Mouse (Mus musculus) CD8-positive naive resting alpha-beta T cell, adult 2 months (primary cell): ENCODE data around the gene Usf3.
A peak's percentile ranks its signal among the peaks of the same experiment; 100 is the strongest.

Source experiments
- DNase-seq, 2 experiments: peaks; one replicate each; pipeline ENCODE4 v3.0.0; 2022; ENCODE audit warnings: low read depth in 2 of 2, low spot score in 2 of 2

Usf3 gene

DNA sequence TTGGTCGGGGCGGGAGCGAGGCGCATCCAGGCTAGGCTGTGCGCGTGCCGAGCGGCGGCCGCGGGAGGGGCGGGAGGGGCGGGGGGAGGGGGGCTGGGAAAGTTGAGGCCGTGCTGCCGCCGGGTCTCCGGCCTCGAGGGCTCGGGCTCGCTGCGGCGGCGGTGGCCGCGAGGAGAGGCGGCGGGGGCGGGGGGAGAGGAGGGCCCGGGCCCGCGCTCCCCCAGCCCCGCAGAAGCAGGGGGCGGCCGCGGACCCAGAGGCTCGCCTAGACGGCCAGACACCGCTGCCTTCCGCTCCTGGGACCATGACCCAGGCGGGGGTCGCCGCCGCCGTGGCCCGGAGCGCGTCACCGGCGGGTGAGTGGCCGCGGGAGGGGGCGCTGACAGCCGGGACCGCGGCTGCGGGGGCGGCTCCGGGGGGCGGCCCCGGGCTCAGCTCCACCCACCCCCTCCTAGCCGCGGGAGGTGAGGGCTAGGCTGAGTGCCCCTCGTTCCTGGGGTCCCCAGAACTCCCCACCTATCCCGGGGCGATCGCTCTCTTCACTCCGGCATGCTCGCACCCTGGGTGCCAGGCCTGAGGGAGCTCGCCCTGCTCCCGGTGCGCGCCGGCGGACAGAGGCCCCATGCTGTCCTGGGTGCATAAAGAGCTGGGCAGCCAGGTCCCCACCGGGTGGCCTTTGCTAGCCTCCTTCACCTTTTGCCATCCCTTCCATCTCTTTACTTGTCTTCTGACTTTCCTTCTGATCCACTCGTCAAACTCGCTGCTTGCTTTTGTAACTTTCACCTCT is at the start of gene Usf3:
Gene Usf3 (plus strand): TSS at position 92 of the 787 bp plus-strand sequence.
- DNase-seq, result peak; percentile 36 to 50

DNA sequence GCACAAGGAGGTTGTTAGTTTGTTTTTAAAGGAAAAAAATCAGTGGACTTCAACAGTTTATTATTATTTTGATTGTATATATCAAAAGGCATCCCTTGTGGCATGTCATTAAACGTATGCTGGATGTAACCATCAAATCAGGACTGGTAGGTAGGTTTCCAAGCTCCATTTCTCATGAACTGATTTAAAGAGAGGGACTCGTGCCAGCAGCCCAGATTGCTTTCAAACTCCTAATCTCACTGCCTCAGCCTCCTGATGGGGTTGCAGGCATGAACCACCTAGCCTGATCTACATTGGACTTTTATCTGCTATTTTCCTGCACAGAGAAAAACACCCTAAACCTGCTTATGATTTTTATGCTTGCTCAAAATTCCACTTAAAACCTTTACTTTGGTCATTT is 49.3 kb upstream of the Usf3 start:
- no peak for DNase-seq

DNA sequence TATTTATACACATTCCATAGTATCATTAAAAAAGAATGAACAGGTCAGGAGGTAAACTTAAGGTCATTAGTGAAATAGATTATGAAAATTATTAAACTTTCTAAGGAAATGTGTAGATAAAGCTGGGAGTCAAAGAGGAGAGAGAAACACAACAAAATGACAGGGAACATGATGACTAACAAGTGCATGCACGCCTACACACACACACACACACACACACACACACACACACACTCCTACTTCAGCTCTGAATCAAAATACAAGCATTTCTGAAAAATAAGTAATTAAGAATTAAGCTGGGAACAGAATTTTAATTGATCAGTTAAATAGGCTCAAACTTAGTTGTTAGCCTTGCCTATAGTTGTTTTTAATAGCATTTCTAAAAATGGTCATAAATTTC is 48.3 kb upstream of the Usf3 start:
- DNase-seq, result no peak

DNA sequence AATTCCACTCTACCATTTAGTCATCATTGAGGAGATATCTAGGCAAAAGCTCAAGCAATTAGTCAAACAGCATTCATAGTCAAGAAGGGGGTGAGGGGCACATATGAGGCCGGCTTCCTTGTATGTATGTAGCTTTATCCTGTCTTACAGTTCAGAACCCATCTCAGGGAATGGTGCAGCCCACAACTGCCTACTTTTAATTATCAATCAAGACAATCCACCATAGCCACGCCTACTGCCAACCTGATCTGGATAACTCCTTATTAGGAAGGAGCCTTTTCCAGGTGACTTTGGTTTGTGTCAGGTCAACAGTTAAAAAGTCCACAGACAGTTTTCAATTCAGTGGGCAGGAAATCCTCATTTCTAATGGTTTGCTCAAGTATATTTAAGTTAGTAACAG is 47.6 kb upstream of the Usf3 start:
- no peak for DNase-seq

DNA sequence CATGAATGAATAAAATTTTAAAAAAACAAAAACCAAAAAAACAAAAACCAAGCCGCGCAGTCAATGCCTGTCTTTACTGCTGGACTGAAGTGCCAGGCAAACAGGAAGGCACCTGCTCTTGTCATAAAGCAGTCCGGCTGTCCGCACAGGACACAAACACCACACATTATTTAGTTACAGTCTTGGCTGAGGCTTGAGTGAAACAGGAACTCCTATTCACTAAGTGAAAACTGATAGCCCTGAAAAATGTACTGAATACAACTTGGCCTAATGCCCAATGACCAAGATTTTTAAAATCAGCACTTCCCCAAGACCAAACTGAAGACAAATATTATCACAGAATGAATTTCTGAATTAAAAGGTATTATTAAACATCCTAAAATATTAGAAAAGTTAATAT is 46.6 kb upstream of the Usf3 start:
- no peak for DNase-seq

DNA sequence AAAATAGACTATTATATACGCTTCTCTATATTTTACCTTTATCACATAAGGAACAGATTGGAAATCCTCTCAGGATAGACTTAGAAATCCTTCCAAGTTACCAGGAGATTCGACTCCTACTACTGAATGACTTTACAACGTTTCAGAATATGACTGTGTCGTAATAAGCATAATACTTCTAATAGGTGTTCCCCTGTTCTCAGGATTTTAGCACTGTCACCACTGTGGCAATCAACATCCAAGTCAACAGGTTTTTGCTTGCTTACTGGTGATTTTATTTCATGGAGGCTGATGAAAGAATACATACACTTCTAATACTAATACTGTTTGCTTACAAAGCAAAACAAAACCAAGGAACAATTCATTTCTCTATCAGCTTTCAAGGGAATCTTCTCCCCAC is 40.7 kb upstream of the Usf3 start:
- DNase-seq, result no peak

DNA sequence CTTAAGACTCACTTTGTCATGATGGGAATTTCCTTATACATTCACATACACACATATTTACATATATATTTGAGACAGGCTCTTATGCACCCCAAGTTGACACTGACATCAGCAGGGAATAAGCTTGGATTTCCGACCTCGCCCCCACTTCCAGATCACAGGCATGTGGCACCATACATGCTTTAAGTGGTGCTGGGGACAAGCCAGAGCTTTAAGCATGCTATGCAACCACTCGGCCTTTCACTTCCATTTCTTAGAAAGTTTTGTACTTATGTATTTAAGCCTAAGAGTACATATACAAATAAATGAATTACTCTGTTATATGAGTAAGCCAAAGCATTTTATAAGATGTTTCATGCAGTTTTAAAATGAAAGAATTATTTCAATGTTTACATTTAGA is 39.9 kb upstream of the Usf3 start:
- no peak for DNase-seq

DNA sequence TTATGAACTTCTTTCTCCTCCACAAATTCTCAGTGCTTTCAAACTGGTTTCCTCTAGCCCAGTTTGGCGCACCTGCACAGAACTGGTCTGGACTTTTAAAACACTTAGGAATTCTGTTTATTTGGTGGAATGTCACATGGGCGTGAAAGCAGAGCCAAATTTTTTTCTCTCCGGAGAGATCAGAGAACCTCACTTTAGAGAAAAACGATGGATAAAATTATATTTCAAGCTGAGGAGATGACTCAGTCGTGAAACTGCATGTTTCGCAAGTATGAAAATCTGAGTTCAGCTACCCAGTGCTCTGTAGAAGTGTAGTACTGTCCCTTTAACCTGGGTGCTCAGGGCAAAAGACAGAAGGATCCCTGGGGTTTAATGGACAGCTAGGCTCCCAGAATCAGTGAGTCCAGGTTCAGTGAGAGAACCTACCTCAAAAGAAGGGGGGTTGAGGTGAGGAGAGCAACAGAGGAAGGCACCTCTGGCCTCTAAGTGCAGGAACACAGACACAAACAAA is 36.5 kb upstream of the Usf3 start:
- DNase-seq, result no peak

DNA sequence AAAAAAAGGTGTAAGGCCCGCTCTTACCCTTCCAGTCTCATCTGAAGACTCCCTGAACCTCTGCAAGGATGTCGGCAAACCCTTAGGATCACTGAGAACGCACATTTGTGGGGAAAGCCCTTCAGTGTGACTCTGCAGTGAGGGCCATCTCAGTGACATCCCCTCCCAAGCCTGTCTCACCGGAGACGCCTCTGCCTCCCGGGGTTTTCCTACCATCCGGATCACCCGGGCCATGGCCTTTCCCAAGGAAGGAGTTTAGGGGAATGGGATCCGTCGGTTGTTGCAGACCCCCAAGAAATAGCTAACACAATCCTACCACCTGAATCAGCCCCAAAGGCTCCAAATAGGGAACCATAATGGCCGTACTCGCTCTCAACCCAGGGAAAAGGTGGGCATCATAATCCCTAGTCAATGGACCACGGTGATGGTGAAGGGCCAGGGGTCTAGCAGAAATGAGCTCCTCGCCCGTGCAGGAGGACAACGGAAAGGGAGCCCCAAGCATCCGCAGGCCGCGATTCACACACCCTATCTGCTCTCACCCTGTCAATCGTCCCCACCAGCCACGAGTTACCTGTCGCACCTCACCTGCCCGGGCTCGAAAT is 34.6 kb upstream of the Usf3 start:
- DNase-seq, result peak in 1 of 2 experiments; percentile 4

DNA sequence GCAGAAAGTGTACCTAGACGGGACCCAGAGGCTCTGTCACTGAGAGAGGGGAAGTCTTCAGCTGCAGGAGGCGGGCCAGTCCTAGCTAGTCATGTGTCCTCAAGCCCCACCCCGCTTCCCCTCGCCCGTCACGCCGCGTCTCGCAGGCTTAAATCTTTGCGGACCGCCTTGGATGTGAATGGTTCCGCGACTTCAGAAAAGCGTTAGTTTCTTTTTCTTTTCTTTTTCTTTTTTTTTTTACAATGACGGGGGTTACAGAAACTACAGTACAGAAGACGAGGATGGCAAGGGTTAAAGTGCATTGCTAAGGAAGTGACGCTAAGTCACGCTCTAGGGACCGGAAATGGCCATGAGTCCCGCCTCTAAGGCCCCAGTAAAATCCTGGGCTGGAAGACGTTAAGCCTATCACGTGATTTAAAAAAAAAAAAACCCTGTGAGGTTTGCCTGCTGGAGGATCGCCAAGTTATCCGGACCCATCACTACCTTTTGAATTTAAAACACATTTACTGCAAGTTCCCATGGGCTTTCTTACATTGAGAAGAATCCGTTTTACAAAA is 34.0 kb upstream of the Usf3 start:
- DNase-seq, result peak; percentile 79 to 83

DNA sequence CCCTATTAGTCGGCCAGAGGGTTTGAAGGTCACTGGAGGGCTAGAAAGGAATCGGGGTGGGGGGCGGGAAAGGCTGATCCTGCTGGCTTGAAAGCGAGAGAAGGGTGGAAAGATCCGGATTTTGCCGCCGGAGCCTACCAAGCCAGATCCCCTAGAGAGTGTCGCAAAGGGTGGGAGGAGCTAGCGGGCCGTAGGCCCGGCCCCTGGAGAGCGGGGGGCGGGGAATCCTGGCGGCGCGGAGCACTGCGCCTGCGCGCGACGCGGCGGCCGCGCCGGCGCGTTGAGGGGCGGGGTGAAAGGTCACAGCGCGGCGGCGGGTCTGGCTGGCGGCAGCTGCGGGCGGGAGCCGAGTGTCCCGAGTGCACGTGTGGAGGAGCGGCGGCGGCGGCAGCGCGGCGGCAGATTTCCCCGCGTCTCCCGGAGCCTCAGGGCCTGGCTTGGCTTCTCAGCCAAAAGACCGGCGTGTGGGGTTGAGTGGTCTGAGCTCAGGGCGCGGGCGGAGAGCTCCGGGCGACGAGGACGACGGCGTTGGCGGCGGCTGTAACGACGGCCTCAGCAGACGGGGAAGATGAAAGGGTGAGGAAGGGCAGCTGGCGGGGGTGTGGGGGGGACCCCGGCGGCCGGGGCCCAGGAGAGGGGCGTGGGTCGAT is 33.4 kb upstream of the Usf3 start, which contains the start of the genes Atp6v1a and Naa50:
Gene Atp6v1a (minus strand): TSS at position 170 of the 650 bp plus-strand sequence.
Gene Naa50 (plus strand): TSS at position 295 of the 650 bp plus-strand sequence.
- peak; percentile 87 to 88 for DNase-seq

DNA sequence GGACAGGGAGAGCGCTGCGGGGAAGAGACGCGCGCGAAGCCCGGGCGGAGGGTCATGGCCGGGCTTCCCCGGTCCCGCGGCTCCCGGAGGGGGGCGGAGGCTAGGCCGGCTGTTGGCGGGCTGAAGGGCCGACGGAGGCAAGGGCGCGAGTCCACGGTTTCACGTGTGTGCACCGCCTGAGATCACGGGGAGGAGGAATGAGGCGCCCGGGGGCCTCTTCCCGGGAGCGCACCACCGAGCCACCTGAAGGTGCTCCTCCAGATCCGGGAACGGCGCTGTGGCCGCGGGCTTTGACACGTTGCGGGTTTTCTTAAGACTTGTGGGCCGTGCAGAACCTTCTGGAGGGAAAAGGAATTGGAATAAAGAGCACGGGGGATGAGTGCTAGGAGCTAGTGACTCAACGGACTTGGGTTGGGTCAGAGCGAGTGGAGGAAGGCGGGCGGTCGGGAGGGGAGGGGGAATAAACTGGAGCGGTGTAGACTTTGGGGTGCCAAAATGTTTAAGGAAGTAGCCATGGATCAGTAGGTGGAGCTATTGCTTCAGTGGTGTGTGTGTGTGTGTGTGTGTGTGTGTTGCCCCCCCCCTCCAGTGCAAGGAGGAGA is 32.8 kb upstream of the Usf3 start:
- DNase-seq, result peak; percentile 50 to 61

DNA sequence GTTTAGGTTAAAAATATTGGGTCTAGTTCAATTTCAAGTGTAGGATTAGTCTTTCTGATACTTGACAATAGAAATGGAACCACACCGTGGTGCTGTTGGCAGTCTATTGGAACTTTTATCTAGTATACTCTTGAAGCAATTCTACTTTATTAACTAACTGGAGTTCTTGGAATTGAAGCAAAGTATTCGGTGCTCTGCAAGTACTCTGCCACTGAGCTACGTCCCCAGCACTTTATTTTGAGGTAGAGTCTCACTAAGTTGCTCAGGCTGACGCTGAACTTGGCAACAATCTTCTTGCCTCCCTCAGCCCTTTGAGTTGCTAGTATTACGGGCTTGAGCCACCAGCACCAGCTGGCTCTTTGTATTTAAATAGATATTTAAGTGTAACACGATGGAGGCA is 31.6 kb upstream of the Usf3 start:
- DNase-seq, result no peak

DNA sequence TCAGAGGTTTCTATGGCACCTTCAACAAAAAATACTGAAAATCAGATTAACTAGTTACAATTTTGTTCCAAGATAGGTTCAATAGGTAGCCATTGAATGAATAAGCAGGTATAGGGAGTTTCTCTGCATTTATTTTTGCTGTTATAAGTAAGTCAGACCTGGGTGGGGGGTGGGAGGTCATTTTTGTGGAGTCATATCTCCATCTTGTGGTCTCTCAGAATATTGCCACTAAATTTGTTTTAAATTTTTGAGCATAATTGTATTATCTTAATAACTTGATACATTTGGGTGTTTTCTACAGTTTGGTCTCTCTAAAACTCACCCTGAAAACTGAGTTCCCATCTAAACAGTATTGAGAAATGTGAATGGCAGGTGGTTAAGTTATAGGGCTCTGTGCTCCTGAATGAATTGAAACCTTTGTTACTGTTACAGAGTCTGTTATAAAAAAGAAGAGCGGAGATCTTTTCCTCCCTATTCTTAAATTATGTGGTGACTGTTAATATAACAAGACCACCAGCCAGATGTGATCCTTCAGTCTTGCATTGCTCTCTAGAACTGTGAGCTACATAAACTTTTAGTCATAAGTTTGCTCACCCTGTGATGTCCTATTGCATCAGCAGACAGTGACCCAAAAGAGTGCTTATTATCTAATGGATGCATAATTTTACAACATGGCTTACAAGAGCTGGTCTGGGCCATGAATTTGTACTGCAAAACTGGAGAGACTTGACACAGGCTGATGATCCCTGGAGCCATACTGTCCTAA is 23.9 kb upstream of the Usf3 start:
- no peak for DNase-seq

DNA sequence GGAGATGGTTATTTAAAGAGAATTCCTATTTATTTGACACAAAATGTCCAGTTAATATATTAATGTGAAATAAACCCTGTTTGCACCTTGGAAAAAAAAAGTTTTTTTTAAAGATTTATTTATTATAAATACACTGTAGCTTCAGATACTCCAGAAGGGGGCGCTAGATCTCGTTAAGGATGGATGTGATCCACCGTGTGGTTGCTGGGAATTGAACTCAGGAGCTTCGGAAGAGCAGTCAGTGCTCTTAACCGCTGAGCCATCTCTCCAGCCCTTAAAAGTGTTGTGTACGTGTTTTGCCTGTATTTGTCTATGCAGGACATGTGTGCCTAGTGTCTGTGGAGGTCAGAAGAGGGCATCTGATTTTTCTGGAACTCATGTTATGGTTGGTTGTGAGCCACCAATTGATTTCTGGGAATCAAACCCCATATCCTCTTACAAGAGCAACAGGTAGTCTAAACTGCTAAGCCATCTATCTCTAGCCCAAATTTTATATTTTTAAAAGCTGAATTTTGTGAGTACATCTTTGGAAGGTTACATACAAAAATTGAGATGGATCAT is 18.5 kb upstream of the Usf3 start:
- no peak for DNase-seq

DNA sequence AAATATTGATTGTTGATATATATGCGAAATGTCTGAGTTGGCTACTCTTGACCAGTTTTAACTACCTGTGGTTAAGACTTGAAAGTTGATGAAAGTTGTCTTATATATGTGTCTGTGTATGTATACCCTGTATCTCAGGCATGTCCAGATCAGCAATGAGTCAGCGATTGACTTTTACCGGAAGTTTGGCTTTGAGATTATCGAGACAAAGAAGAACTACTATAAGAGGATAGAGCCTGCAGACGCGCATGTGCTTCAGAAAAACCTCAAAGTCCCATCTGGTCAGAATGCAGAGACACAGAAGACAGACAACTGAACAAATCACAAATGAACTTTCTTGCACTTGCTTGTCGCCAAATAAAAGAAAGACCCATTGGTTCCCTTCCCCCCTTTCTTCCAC is 13.7 kb upstream of the Usf3 start:
- no peak for DNase-seq

DNA sequence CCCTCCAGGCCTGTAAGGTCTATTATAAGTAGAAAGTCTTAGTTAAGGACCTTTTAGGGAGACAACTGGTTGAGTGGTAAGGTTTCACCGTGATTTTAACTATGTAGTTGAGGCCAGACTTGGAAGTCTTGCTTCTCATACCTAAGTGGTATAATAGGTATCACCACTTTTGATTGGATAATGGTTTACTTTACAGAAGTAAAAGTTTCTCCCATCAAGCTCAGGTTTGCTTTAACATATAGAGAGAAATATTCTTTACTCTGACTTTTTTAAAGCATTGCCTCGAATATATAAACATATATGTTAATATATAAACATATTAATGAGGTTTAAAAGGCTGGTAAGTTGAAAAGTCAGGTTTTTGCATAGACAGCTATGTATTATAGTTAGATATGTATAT is 9.2 kb upstream of the Usf3 start:
- DNase-seq, result no peak

DNA sequence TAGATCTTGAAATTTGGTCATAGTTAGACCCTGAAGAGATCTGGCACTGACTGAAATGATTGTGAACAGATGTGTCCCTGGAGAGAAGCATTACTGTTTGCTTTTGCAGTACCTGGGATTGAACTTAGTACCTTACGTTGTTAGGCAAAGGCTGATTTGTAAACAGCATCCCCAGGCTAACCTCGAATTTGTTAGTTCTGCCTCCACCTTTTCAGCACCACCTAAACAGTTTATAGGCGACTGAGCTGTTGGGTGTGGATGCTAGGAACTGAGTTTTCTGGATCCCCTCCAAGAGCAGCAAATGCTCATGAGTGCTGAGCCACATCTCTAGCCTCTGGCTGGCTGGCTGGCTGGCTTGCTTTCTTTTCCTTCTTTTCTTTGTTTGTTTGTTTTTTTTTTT is 7.9 kb upstream of the Usf3 start:
- DNase-seq, result no peak

DNA sequence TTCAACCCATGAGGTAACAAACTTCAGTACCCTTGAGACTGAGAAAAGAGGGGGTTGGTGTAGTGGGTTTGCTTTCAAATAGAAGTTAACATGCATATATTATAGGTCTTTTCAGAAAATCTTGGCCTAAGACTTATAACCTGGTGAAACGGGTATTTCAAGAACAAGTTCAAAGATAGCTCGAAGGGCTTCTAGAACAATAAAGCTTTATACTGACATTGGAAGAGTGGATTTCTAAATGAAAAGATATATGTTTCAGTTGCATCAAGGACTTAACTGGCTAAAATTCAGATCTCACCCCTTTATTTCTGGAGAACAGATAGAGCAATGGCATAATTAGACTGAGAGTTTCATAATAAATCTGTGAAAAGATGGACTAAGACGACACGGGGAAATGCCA is 4.1 kb upstream of the Usf3 start:
- DNase-seq, result no peak
